Mouse (Mus musculus) liver, embryonic 11.5 days (tissue): ENCODE data around the gene Pitpnc1. TPM values are rescaled to one million over a fixed set of nuclear protein-coding genes. Genes with fewer than 3 reads are reported as not detected.

ENCODE experiments used
- ATAC-seq: fragments of 200-750 bp; cut with Nextera tagmentation; replicated peaks from 2 replicates; pipeline ENCODE4 v1.8.0; 2017; ENCODE audit warnings: moderate number of reproducible peaks, mild to moderate bottlenecking, moderate TSS enrichment, moderate library complexity; ENCODE audit not compliant: low FRiP score
- DNase-seq: peaks from one replicate; pipeline ENCODE4 v3.0.0-alpha.2; 2017; ENCODE audit warnings: low spot score
- H3K27ac ChIP-seq: fragments of 300-500 bp; sonication (generic); 2 replicates; pipeline ENCODE4 v1.5.1; 2014; ENCODE audit warnings: mild to moderate bottlenecking, low read depth, low read length, control low read depth
- H3K27me3 ChIP-seq: fragments of 300-500 bp; sonication (generic); replicated peaks from 2 replicates; pipeline ENCODE4 v1.6.1; 2014; ENCODE audit warnings: low read length, mixed read lengths; ENCODE audit not compliant: control insufficient read depth, insufficient read depth
- H3K36me3 ChIP-seq: fragments of 300-500 bp; sonication (generic); 2 replicates; pipeline ENCODE4 v1.6.1; 2014; ENCODE audit warnings: mild to moderate bottlenecking, low read length, moderate library complexity, mixed read lengths; ENCODE audit not compliant: control insufficient read depth, insufficient read depth
- H3K4me1 ChIP-seq: fragments of 300-500 bp; sonication (generic); replicated peaks from 2 replicates; pipeline ENCODE4 v1.6.1; 2014; ENCODE audit warnings: low read length, mixed read lengths; ENCODE audit not compliant: control insufficient read depth, insufficient read depth
- H3K4me2 ChIP-seq: fragments of 300-500 bp; sonication (generic); 2 replicates; pipeline ENCODE4 v1.6.1; 2014; ENCODE audit warnings: mild to moderate bottlenecking, control low read depth, moderate library complexity
- H3K4me3 ChIP-seq: fragments of 300-500 bp; sonication (generic); 2 replicates; pipeline ENCODE4 v1.5.1; 2014; ENCODE audit warnings: low read depth, low read length, control low read depth
- H3K9ac ChIP-seq: fragments of 300-500 bp; sonication (generic); 2 replicates; pipeline ENCODE4 v1.6.1; 2014; ENCODE audit warnings: low read depth, low read length, control low read depth
- H3K9me3 ChIP-seq: fragments of 300-500 bp; sonication (generic); 2 replicates; pipeline ENCODE4 v1.6.1; 2016; ENCODE audit warnings: low read length, inconsistent platforms, mixed read lengths; ENCODE audit not compliant: control insufficient read depth
- whole genome bisulfite sequencing: fragments of 180-500 bp; shearing (Covaris S2); extraction: QIAGEN DNeasy Blood & Tissue Kit; methylation state at CpG from one replicate; pipeline ENCODE4 v1.1.7; 2014; 5-methylcytosine and 5-hydroxymethylcytosine counted together
- polyA plus RNA-seq: library from polyadenylated mRNA; unstranded; fragments of >200 nt; fragmentation: Nextera tagmentation; extraction: Ambion mirVana; gene quantifications from 2 replicates; pipeline ENCODE4 v1.2.1, GENCODE M21; 2014

Gene Pitpnc1
- polyA plus RNA-seq, 1 experiment from 2014 or later: 19.2 TPM

DNA sequence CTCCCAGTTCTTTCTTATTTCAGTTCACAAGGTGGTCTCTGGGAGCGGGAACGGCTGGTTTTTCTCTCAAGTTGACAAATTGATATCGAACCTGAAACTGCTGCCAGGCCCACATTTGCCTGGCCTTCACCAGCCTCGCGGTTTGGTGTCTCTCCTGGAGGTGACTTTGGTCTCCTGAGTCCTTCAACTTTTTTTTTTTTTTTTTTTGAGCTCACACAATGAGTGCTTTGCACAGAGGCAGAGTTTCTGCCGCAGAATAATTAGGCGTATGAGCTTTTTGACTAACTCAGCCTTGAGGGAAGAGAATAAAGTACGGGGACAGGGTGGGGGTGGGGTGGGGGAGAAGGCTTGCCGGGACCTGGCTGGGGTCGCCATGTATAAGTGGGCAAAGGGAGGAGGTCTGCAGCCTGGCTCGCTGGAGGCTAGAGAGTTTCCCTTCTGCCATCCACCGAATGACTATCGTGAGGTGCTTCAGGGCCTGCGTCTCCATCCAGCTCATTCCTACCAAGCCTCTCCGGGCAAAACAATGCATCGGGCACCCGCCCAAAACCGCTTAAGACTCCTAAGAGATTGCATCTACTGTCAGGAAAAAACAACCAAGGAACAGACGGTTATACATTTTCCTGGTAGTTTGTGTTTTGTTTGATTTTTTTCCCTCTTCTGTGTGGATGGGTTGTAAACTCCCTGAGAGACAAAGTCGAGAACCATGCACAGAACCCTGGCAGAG, 205.4 kb downstream of the Pitpnc1 start:
- no peak for ATAC-seq
- peaks cover 3% of the 10 kb centered on the region; the same call in 1 of the 2 replicates for H3K36me3 ChIP-seq
- WGBS: 80% methylated on average over 20 of the region's 20 CpGs
- no peak overlapping the region for H3K27ac ChIP-seq
- H3K4me3 ChIP-seq: no peak overlapping the region
- no peak overlapping the region for H3K9ac ChIP-seq
- H3K4me2 ChIP-seq: no peak overlapping the region
- no peaks in the 10 kb centered on the region for H3K4me1 ChIP-seq
- peaks cover 6% of the 10 kb centered on the region; the same call in 1 of the 2 replicates for H3K9me3 ChIP-seq
- DNase-seq: no peak
- H3K27me3 ChIP-seq: no peaks in the 10 kb centered on the region

DNA sequence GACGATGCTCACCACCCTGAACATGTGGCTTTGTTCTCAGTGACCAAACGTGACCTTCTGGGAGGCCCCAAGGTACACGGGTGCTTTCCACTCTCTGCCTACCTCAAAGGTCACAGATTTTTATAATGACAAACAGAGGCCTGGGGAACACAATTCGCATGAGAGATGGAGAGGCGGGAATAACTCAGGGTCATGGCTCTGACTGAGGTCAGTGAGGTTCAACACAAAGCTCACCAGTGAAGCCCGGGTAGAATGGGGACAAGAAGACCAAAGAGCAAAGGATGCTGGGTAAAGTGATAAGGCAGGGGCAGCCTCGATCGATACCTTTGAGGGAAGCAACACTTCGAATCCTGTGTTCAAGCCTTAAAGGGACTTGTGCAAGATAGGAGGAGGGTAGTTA, 206.7 kb downstream of the Pitpnc1 start:
- H3K27ac ChIP-seq: no peak overlapping the region
- no peak for ATAC-seq
- no peaks in the 10 kb centered on the region for H3K4me1 ChIP-seq
- H3K4me3 ChIP-seq: no peak overlapping the region
- peaks cover 3% of the 10 kb centered on the region; the same call in 1 of the 2 replicates for H3K36me3 ChIP-seq
- peaks cover 6% of the 10 kb centered on the region; the same call in 1 of the 2 replicates for H3K9me3 ChIP-seq
- no peak overlapping the region for H3K9ac ChIP-seq
- H3K27me3 ChIP-seq: no peaks in the 10 kb centered on the region
- 72% methylated on average over 9 of the region's 9 CpGs for WGBS
- no peak overlapping the region for H3K4me2 ChIP-seq
- DNase-seq: no peak

- no peaks in the 10 kb centered on the region for H3K27me3 ChIP-seq
- WGBS: 89% methylated on average over 7 of the region's 7 CpGs
- H3K9ac ChIP-seq: no peak overlapping the region
- ATAC-seq (no peak), DNase-seq (no peak)
- H3K4me1 ChIP-seq: no peaks in the 10 kb centered on the region
- H3K4me2 ChIP-seq: no peak overlapping the region
- no peaks in the 10 kb centered on the region for H3K36me3 ChIP-seq
- H3K4me3 ChIP-seq: no peak overlapping the region
- H3K9me3 ChIP-seq: no peaks in the 10 kb centered on the region
- H3K27ac ChIP-seq: no peak overlapping the region
Measured at GRCm38 (mm10) chr11:107259428-107259827, 211.1 kb downstream of the Pitpnc1 start.

GRCm38 (mm10) chr11:107255185-107255584, 215.3 kb downstream of the Pitpnc1 start:
- H3K36me3 ChIP-seq: peaks cover 5% of the 10 kb centered on the region; the same call in 1 of the 2 replicates
- ATAC-seq: no peak
- no peaks in the 10 kb centered on the region for H3K27me3 ChIP-seq
- WGBS: 88% methylated on average over 11 of the region's 11 CpGs
- no peak overlapping the region for H3K4me3 ChIP-seq
- no peak overlapping the region for H3K4me2 ChIP-seq
- H3K4me1 ChIP-seq: no peaks in the 10 kb centered on the region
- H3K9me3 ChIP-seq: no peaks in the 10 kb centered on the region
- no peak overlapping the region for H3K27ac ChIP-seq
- no peak for DNase-seq
- H3K9ac ChIP-seq: no peak overlapping the region

DNA sequence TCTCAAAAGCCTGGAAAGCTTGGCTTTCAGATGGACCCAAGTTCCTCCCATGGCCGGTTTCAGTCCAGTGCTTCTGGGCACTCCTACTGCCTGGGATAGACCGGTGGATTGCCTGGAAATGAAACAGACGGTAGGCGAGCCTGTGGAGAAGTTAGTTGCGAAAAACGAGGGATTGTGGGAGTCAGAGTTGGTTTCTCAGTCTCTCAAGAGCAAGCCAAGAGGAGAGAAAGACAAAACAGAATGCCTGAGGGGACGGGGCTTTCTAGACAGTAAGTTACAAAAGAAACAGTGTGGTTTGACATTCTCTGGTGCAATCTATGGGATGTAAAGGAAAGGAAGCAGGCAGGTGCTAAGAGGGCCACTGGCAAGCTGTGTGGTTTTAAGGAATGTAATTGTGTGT, 216.3 kb downstream of the Pitpnc1 start:
- Histone ChIP-seq H3K9ac (no peak overlapping the region), H3K4me1 (no peaks in the 10 kb centered on the region), H3K27me3 (no peaks in the 10 kb centered on the region), H3K36me3 (peaks cover 5% of the 10 kb centered on the region; the same call in 1 of the 2 replicates), H3K4me3 (no peak overlapping the region), H3K27ac (no peak overlapping the region), H3K9me3 (no peaks in the 10 kb centered on the region), H3K4me2 (no peak overlapping the region)
- ATAC-seq (no peak), DNase-seq (no peak)
- WGBS: 90% methylated on average over 7 of the region's 7 CpGs

GRCm38 (mm10) chr11:107252026-107252425, 218.5 kb downstream of the Pitpnc1 start:
- no peak overlapping the region for H3K4me3 ChIP-seq
- ATAC-seq: no peak

GRCm38 (mm10) chr11:107251460-107251859, 219.0 kb downstream of the Pitpnc1 start:
- Histone ChIP-seq H3K27me3 (no peaks in the 10 kb centered on the region), H3K9me3 (no peaks in the 10 kb centered on the region), H3K4me2 (no peak overlapping the region), H3K4me1 (no peaks in the 10 kb centered on the region), H3K36me3 (peaks cover 5% of the 10 kb centered on the region; the same call in 1 of the 2 replicates), H3K9ac (no peak overlapping the region), H3K4me3 (no peak overlapping the region), H3K27ac (no peak overlapping the region)
- DNase-seq (no peak), ATAC-seq (no peak)
- 86% methylated on average over 7 of the region's 7 CpGs for WGBS

More at GRCm38 (mm10) chr11:107252026-107252425, 218.5 kb downstream of the Pitpnc1 start:
- Histone ChIP-seq H3K9me3 (no peaks in the 10 kb centered on the region), H3K4me2 (no peak overlapping the region), H3K4me1 (no peaks in the 10 kb centered on the region), H3K9ac (no peak overlapping the region), H3K27me3 (no peaks in the 10 kb centered on the region), H3K36me3 (peaks cover 5% of the 10 kb centered on the region; the same call in 1 of the 2 replicates), H3K27ac (no peak overlapping the region)
- WGBS: 92% methylated on average over 10 of the region's 10 CpGs
- DNase-seq: no peak

DNA sequence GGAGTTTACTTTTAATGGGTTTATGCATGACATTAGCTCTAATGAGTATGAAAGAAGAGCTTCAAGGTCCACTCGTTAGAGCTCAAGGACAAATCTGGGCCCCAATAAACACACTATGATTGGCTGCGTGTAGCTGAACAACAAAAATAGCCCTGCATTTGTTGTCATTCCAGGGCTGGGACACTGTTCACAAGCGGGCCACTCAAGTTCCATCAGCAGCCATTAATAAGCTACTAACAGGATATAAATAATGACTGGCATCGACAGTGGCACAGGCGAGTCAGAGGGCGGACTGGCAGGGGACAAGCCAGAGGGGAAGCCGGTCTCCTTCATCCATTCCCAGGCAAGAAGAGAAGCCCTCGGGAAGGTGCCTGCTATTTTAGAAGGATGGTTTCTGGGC, 219.6 kb downstream of the Pitpnc1 start:
- H3K9ac ChIP-seq: no peak overlapping the region
- no peak for ATAC-seq
- no peaks in the 10 kb centered on the region for H3K9me3 ChIP-seq
- H3K4me2 ChIP-seq: no peak overlapping the region
- H3K4me3 ChIP-seq: no peak overlapping the region
- H3K27ac ChIP-seq: no peak overlapping the region
- DNase-seq: no peak
- H3K36me3 ChIP-seq: peaks cover 6% of the 10 kb centered on the region; the same call in 1 of the 2 replicates
- no peaks in the 10 kb centered on the region for H3K4me1 ChIP-seq
- 91% methylated on average over 8 of the region's 8 CpGs for WGBS
- no peaks in the 10 kb centered on the region for H3K27me3 ChIP-seq

- DNase-seq (no peak), ATAC-seq (no peak)
- Histone ChIP-seq H3K36me3 (peaks cover 7% of the 10 kb centered on the region; the same call in 1 of the 2 replicates), H3K9me3 (peaks cover 3% of the 10 kb centered on the region; the same call in 1 of the 2 replicates), H3K27me3 (no peaks in the 10 kb centered on the region), H3K27ac (no peak overlapping the region), H3K9ac (no peak overlapping the region), H3K4me3 (no peak overlapping the region), H3K4me2 (no peak overlapping the region), H3K4me1 (no peaks in the 10 kb centered on the region)
- WGBS: 95% methylated on average over 7 of the region's 7 CpGs
Measured at GRCm38 (mm10) chr11:107248753-107249152, 221.7 kb downstream of the Pitpnc1 start.
